Mouse (Mus musculus): ENCODE measurements at regions not wholly inside any gene's neighbourhood (a gene's known extent, or its start where the extent isn't known, plus 50 kb on each side); places are given as distances from the start of the nearest gene placed in this dataset.

DNA sequence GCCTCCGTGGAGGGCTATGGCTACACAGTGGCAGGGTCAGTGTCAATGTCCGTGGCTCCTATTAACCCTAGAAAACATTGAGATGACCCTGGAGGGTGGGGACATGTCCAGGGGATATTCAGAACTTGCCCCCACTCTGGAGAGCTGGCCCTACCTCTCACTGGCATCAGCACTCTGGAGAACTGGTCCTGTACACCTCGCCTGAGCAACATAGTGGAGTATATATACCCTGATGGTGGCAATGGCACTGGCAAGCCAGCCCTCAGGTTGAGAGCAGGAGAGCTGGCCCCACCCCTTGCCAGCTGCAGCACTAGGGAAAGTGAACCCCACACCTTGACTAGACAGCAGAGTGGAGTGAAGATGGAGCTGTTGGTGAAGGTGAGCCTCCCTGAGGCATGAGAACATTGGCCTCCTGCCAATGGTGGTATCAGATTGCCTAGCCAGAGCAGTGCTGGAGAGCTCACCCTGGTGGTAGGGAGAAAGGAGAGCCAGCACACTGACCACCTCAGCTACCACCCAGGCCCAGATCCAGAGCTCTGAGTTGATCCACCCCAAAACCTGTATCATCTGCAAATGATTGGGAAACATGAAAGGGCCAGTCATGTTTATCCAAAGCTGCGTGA lies 64.5 kb upstream of the Mad2l1 start:
- no peak for TF ChIP-seq ZNF384 (IDR thresholded peaks at IDR 0.05; ENCODE audit: low read depth, low read length)
- no peak for TF ChIP-seq HCFC1 (IDR thresholded peaks at IDR 0.05; ENCODE audit: borderline replicate concordance, insufficient read depth, low read length)
- TF ChIP-seq ZC3H11A (IDR thresholded peaks at IDR 0.05; ENCODE audit: borderline replicate concordance, low read depth, low read length) = no peak
- no peak for TF ChIP-seq MAFK (IDR thresholded peaks at IDR 0.05; ENCODE audit: insufficient read depth, low read depth, low read length)
- no peak for TF ChIP-seq CHD2 (IDR thresholded peaks at IDR 0.05; ENCODE audit: low read depth, low read length)
